ENCODE assay signal across 1 mouse cellular context in the genomic region with DNA sequence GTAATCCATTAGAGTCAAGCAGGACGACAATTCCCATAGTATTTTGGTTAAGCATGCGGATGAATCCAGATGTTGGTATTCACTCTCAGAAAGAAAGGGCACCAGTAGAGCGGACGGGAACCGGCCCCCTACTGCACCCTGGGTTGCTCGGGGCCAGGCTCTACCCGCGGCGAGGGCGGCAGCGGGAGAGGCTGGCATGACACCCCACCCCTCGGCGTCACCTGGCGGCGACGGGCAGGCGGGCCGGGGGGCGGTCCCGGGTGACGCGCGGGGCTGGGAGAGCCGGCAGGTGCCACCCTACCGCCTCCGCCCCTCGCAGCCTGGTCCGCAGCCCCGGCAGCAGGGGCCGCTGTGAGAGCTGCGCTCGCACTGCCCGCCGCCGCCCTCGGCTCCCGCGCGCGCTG.
TF ChIP-seq lines count a peak whose summit lies in the region.

A gene (plus strand): TSS at position 324 of the 404 bp plus-strand sequence.

TF ChIP-seq in CH12.LX, 34 proteins besides CTCF, POLR2A, EP300 and RAD21 (continued from another document):
- no peak for TF ChIP-seq USF2 (conservative IDR thresholded peaks at IDR 0.05; ENCODE audit: low read depth, low read length)
- TF ChIP-seq BHLHE40 (IDR thresholded peaks at IDR 0.05; ENCODE audit: low read depth, low read length): peak; percentile 52
- no peak for TF ChIP-seq CHD1 (IDR thresholded peaks at IDR 0.05; ENCODE audit: low read depth, low read length)
- TF ChIP-seq MEF2A (IDR thresholded peaks at IDR 0.05; ENCODE audit: borderline replicate concordance, low read depth, low read length): peak; percentile 73; the same call in 1 of the 2 replicates
- no peak for TF ChIP-seq USF1 (IDR thresholded peaks at IDR 0.05; ENCODE audit: low read depth, low read length)
- no peak for TF ChIP-seq MAX (IDR thresholded peaks at IDR 0.05; ENCODE audit: low read length)
- TF ChIP-seq CHD2 (IDR thresholded peaks at IDR 0.05; ENCODE audit: low read length): no peak
- peak; percentile 58 for TF ChIP-seq HCFC1 (IDR thresholded peaks at IDR 0.05; ENCODE audit: low read depth, low read length)
- no peak; the same call in 1 of the 2 replicates for TF ChIP-seq UBTF (IDR thresholded peaks at IDR 0.05; ENCODE audit: low read depth, low read length)
- no peak for TF ChIP-seq ZC3H11A (IDR thresholded peaks at IDR 0.05; ENCODE audit: low read depth, low read length)
